16 mouse cellular contexts compared by ENCODE assay signal in the genomic region with DNA sequence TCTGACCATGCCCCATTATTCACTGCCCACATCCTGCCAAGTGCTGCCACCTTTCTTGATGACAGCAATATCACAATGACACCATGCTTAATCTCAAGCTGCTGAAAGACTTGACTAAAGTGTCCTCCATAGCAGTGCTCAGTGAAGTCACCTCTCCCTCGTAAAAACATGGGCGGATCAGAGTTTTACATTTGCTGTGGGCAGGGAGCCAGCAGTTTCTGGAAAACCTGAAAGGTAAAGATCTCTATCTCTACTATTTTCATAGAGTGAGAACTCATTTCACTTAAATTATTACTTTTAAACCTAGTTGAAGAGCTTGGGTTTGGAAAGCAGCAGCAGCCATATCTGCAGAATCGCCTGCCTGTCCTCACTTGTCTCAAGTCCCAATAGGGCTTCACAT.
"Had no signal": no experiment of that assay in that cellular context is flagged by ENCODE, and none has a peak within 500 bp of the region (broad histone marks: within the 10 kb centered on the region; RNA-seq: fewer than 3 reads in every experiment).

No protein-coding gene starts in this region.

- H3K27me3 ChIP-seq: intestine, embryonic 15.5 days; liver, embryonic 13.5 days; lung, embryonic 15.5 days; megakaryocyte, embryonic 14.5 days; midbrain, embryonic 15.5 days; neural tube, embryonic 13.5 days; stomach, embryonic 15.5 days had no signal

- H3K9ac ChIP-seq: intestine, embryonic 15.5 days; liver, embryonic 13.5 days; liver, postnatal 0 days; lung, embryonic 15.5 days; midbrain, embryonic 15.5 days; neural tube, embryonic 13.5 days; stomach, embryonic 15.5 days had no signal

- ATAC-seq: intestine, embryonic 15.5 days; liver, postnatal 0 days; midbrain, embryonic 15.5 days had no signal

- H3K4me2 ChIP-seq: intestine, embryonic 15.5 days; liver, embryonic 13.5 days; lung, embryonic 15.5 days; midbrain, embryonic 11.5 days; midbrain, embryonic 15.5 days; neural tube, embryonic 13.5 days; stomach, embryonic 15.5 days had no signal

- H3K36me3 ChIP-seq: intestine, embryonic 15.5 days; liver, embryonic 13.5 days; lung, embryonic 15.5 days; midbrain, embryonic 15.5 days; neural tube, embryonic 13.5 days; stomach, embryonic 15.5 days had no signal

- H3K4me3 ChIP-seq: intestine, embryonic 15.5 days; liver, embryonic 13.5 days; lung, embryonic 15.5 days; megakaryocyte, embryonic 14.5 days; midbrain, embryonic 15.5 days; neural tube, embryonic 13.5 days; stomach, embryonic 15.5 days had no signal

- H3K4me1 ChIP-seq: intestine, embryonic 15.5 days; liver, embryonic 13.5 days; lung, embryonic 15.5 days; midbrain, embryonic 15.5 days; neural tube, embryonic 13.5 days; stomach, embryonic 15.5 days had no signal

- H3K27ac ChIP-seq: intestine, embryonic 15.5 days; liver, embryonic 13.5 days; lung, embryonic 15.5 days; macrophage; midbrain, embryonic 15.5 days; neural tube, embryonic 13.5 days; stomach, embryonic 15.5 days had no signal

- DNase-seq: kidney, adult 18-20 months; kidney, postnatal 10 days; liver; liver, embryonic 13.5 days; liver, postnatal 0 days; right cerebral cortex, postnatal 14 days; thymus, adult 2 months; thymus, postnatal 36 days had no signal

- H3K9me3 ChIP-seq: intestine, embryonic 15.5 days; liver, embryonic 13.5 days; lung, embryonic 15.5 days; megakaryocyte, embryonic 14.5 days; midbrain, embryonic 15.5 days; neural tube, embryonic 13.5 days; stomach, embryonic 15.5 days had no signal
